Mouse (Mus musculus) urinary bladder, postnatal 14 days (tissue): ENCODE measurements around the gene Gap43.
"Not testable (repeated sequence)": the region's sequence is repeated elsewhere in the genome, so short reads cannot be mapped to it uniquely, and the experiment has no call there.

Source experiments
- DNase-seq: peaks from one replicate; pipeline ENCODE4 v3.0.0; 2021; ENCODE audit warnings: low spot score

The Gap43 gene

GRCm38 (mm10) chr16:42340021-42340768 lies at the start of gene Gap43:
Gene Gap43, minus strand, starts transcription at chr16:42340651.
- no peak for DNase-seq

DNA sequence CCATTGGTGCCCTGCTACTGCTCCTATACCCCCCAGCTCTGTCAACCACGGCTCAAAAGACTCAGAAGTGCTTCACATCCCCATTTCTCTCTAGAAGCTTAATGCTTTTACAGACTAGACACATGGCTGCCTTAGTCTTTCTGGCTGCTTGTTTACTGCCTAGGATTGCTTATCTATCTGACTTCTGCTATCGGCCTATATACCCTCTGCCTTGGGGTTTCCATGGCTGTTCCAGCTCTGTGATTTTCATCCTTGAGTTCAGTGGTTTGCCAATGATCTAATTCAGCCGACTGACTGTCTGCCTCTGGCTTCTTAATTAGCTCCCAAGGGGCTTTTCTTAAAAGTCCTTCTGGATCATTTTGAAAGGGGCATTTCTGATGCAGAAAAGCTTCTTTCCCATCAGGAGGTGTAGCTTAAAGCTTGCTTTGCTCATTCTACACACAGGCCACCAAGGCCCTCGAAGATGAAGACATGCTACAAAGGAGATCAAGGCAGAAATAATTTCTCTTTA lies 40.9 kb upstream of the Gap43 start:
- DNase-seq = no peak

GRCm38 (mm10) chr16:42380641-42381040 lies 40.2 kb upstream of the Gap43 start:
- DNase-seq = no peak

DNA sequence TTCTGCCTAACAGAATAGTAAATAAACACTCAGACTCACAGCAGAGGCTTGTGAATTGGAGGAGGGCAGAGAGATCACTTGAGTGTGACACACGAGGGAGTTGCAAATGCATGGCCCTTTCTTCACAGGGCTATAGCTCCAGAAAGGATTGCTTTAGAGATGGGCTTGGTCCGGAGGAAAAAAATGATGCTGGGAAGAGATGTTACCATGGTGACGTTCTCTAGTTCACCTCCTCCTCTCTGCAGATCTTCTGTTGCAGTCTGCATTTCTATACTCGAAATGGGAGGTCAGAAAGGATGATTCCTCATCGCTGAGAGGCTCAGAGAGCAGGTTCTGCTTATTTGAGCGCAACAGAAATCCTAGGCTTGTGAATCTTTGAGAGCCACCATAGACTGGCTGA lies 29.7 kb upstream of the Gap43 start:
- no peak for DNase-seq

DNA sequence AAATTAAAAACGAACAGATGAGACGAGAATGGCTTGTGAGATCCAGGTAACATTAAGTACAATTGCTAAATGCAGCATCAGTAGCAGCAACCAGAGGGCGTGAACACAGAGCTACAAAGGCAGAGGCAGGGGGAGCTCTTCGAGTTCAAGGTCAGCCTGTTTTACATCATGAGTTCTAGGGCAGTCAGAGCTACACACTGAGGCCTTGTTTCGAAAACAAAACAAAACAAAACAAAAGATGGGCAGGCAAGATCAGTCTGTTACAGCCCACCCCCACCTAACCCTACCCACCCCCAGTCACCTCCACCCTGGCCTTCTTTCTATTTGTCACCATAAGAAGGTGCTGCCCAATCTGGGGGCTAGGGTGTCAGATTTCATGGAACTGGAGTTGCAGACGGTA lies 28.9 kb upstream of the Gap43 start:
- no peak for DNase-seq

- no peak for DNase-seq
These were observed 19.6 kb upstream of the Gap43 start for GRCm38 (mm10) chr16:42360061-42360460.

GRCm38 (mm10) chr16:42358058-42358457 lies 17.6 kb upstream of the Gap43 start:
- DNase-seq = no peak

- DNase-seq = no peak
These were observed 9.6 kb upstream of the Gap43 start for GRCm38 (mm10) chr16:42350076-42350475.

DNA sequence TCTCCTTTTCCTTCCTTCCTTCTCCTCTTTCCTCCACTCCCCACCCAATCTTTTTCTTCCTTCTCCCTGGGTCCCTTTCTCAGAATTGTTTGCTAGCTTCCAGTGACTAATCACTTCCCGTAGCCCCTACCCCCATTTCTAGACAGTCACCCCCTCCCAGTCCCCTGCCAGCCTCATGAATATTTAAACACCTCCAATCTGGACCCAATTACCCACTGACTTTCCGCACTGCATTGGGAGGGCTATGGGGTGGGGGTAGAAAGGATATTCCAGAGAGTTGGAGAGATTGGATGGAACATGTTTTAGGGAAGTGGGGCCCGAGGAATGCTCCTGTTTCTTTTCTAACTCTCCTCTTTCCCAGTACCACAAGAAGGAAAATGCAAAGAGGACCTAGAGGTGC lies 414 bp upstream of the Gap43 start:
- DNase-seq = not testable (repeated sequence)

GRCm38 (mm10) chr16:42339512-42339911 lies 939 bp downstream of the Gap43 start:
- no peak for DNase-seq

DNA sequence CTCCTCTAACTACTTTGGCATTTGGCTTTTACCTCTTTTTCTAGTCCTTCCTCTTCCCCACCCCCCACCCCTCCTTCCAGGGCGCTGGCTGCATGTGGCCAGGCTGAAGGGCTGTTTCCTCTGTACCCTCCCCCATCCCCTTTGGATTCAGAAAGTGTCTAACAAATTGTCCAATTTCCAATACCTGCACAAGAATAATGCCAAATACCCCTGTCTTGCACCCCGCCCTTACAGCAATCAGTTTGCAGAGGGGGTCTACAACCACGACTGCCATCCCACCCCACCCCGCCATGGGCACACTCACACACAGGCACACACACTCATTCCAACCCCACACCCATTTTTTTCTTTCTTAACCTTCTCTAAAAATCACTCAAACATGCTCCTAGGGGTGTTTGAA lies 1.5 kb downstream of the Gap43 start:
- DNase-seq = no peak

GRCm38 (mm10) chr16:42338342-42338741 lies 2.1 kb downstream of the Gap43 start:
- no peak for DNase-seq

- DNase-seq = no peak
These were observed 2.8 kb downstream of the Gap43 start for GRCm38 (mm10) chr16:42337663-42338062.

- DNase-seq = no peak
These were observed 3.8 kb downstream of the Gap43 start for GRCm38 (mm10) chr16:42336610-42337009.

DNA sequence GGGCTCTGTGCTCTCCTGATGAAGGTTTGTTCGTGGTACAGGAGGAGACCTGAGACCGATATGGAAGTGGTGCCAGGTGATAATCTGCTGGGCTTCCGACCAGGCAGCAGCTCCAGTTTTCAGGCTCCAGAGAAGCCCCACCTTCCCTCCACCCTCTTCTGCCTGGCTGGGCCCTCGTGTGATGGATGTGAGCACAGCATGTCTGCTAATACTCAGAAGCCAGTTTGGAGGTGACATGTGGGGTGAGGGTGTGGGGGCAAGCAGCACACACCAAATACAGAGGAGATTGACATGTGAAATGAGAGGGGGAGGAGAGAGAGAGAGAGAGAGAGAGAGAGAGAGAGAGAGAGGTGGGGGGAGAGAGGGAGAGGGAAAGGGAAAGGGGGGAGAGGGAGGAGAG lies 8.1 kb downstream of the Gap43 start:
- DNase-seq = no peak

DNA sequence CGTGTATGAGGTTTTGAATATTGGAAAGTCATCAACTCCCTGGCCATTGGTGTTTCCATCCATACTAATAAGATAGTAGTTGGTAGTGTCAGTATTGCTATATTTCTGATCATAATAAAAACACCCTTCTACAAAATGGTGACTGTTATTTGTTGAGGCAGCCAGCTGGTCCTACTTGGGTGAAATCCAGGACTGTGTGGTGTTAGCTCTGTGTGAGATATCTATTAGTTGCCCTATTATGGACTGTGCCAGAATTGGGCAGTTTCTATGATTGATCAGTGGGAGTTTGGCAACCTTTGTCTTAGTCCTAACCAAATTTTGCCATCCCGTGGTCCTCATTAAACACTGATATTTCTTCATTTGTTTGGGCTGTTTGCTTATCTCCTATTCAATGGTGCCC lies 14.3 kb downstream of the Gap43 start:
- DNase-seq = no peak

DNA sequence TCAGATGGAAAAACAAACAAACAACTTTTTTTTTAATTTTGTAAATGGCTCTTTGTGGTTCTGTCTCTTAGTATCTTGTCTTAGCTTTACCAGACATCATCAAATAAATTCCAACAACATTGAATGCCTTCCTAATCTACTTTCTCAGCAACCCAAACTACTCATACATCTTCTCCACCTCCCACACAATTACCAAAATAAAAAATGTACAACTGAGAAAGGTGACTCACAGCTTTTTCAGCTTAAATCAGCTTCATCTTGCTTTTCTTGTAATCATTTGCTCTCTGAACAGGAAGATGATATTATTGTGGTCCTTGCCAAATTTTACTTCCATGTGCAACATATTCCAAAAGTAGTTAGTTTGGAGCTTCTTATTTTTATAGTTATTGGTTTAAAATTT lies 14.9 kb downstream of the Gap43 start:
- DNase-seq = no peak

GRCm38 (mm10) chr16:42319831-42320230 lies 20.6 kb downstream of the Gap43 start:
- DNase-seq = no peak

DNA sequence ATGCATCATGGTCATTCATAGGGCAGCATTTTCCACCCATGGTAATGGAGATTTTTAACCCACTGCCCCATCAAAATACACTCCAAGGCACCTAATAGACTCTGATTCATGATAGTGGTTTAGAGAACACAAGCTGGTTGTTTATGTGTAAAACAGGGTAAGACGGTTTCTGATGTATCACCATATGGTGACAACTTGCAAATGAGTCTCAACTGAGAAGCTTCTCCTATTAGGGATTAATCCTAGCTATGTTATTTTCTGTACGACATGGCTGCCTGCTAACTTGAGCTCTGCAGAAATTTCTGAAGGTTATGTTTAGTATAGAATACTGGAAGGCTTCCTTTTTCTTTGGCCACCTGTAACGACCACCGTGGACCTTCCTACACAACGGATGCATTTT lies 21.1 kb downstream of the Gap43 start:
- DNase-seq = no peak

DNA sequence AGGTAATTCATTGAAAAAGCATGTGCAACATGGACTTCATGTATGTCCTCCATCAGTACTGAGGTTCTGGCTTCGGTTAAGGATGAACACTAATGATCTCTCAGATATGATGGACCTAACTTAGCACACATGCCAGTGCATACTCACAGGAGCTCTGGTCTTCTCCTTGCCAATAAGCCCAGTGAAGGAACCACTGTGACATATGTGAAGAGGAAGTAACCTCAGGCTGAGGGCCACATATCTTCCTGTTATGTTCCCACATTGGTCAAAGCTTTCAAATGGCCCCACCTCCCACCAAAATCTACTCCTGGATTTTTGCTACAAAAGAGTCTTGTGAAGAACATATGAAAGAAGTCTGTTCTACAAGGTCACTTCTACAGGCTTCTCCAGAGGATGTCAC lies 28.3 kb downstream of the Gap43 start:
- DNase-seq = no peak

GRCm38 (mm10) chr16:42308761-42309160 lies 31.7 kb downstream of the Gap43 start:
- no peak for DNase-seq

DNA sequence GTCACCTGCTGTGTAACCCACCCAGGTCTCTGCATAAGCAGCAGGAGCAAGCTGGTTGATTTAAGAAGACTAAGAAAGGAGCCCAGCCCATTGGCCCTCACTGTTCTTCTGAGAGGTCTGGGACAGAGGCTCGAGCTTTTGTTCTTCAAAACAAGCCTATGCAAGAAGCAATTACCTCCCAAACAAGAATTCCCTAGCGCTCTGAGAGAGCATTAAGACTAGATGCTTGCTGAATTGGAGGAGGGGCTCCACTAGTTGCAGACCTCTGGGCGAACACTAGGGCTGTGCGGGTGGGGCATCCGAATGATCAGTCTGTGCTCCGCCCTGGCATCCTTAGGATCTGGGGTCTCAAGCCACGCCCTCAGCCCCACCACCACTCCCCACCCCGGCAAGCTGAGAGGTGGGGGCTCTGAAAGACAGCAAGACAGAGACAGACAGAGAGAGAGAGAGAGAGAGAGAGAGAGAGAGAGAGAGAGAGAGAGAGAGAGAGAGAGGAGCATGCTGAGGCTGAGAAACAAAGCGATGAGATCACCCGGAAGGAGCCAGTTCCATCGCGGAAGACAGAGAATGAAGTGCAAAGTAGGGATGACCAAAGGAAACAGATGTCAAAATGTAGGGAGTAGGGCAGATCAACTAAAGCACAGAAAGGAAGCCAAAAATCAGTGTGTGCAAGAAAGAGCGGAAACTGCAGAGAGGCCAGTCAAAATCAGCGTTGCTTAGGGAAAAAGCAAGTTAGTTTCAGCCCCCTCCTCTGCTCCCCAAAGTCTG lies 34.3 kb downstream of the Gap43 start:
- DNase-seq = no peak

DNA sequence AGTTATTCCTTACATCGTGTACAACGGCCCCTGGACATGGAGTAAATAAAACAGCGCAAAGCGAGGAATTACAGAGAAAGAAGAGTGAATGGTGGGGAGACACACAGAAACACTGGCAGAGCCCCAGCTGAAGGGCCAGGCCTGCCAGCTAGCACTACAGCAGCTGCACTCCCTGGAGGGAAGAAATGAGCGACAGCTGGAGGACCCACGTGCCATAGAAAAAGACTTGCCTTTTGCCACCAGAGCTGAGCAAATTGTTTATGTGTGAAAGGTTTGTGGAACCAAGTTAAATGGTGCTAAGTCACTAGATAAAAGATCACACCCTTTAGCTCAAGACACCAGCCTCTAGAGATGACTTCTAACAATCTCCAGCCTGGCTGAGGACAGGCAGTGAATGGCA lies 37.0 kb downstream of the Gap43 start:
- no peak for DNase-seq
